Mouse (Mus musculus) midbrain, embryonic 14.5 days (tissue): Measurements from ENCODE around the gene Acot1. TPM values are rescaled to one million over a fixed set of nuclear protein-coding genes. Genes with fewer than 3 reads are reported as not detected.
"Not testable (repeated sequence)": the region's sequence is repeated elsewhere in the genome, so short reads cannot be mapped to it uniquely, and the experiment has no call there.

Experiments used
- ATAC-seq: fragments of 200-750 bp; cut with Nextera tagmentation; 2 replicates; pipeline ENCODE4 v1.8.0; 2017; ENCODE audit warnings: moderate number of reproducible peaks, moderate library complexity; ENCODE audit not compliant: low FRiP score, low TSS enrichment
- DNase-seq: peaks from one replicate; pipeline ENCODE4 v3.0.0-alpha.2; 2015
- H3K27ac ChIP-seq: fragments of 300-500 bp; sonication (generic); replicated peaks from 2 replicates; pipeline ENCODE4 v1.5.1; 2014; ENCODE audit warnings: mild to moderate bottlenecking, low read depth, low read length, moderate library complexity
- H3K27me3 ChIP-seq: fragments of 300-500 bp; sonication (generic); 2 replicates; pipeline ENCODE4 v1.6.1; 2014; ENCODE audit warnings: low read length, control low read depth, mixed read lengths; ENCODE audit not compliant: control insufficient read depth, insufficient read depth
- H3K36me3 ChIP-seq: fragments of 300-500 bp; sonication (generic); 2 replicates; pipeline ENCODE4 v1.6.1; 2014; ENCODE audit warnings: low read length, control low read depth; ENCODE audit not compliant: control insufficient read depth, insufficient read depth
- H3K4me1 ChIP-seq: fragments of 300-500 bp; sonication (generic); 2 replicates; pipeline ENCODE4 v1.6.1; 2014; ENCODE audit warnings: mild to moderate bottlenecking, antibody characterized with exemption, low read length, control low read depth; ENCODE audit not compliant: control insufficient read depth, insufficient read depth
- H3K4me2 ChIP-seq: fragments of 300-500 bp; sonication (generic); 2 replicates; pipeline ENCODE4 v1.6.1; 2014; ENCODE audit warnings: mild to moderate bottlenecking, low read length, moderate library complexity
- H3K4me3 ChIP-seq: fragments of 300-500 bp; sonication (generic); replicated peaks from 2 replicates; pipeline ENCODE4 v1.5.1; 2014; ENCODE audit warnings: low read depth, low read length
- H3K9ac ChIP-seq: fragments of 300-500 bp; sonication (generic); replicated peaks from 2 replicates; pipeline ENCODE4 v1.6.1; 2014; ENCODE audit warnings: mild to moderate bottlenecking, low read length, moderate library complexity
- H3K9me3 ChIP-seq: fragments of 300-500 bp; sonication (generic); 2 replicates; pipeline ENCODE4 v1.6.1; 2016; ENCODE audit warnings: low read length, control low read depth, mixed read lengths; ENCODE audit not compliant: control insufficient read depth
- WGBS: fragments of 180-500 bp; shearing (Covaris S2); extraction: QIAGEN DNeasy Blood & Tissue Kit; methylation state at CpG from one replicate; pipeline ENCODE4 v1.1.7; 2014; 5-methylcytosine and 5-hydroxymethylcytosine counted together
- polyA plus RNA-seq: library from polyadenylated mRNA; unstranded; fragments of >200 nt; fragmentation: Nextera tagmentation; extraction: Ambion mirVana; gene quantifications from 2 replicates; pipeline ENCODE4 v1.2.1, GENCODE M21; 2014

Acot1 gene
- polyA plus RNA-seq, 1 experiment from 2014 or later = 98.3 TPM

DNA sequence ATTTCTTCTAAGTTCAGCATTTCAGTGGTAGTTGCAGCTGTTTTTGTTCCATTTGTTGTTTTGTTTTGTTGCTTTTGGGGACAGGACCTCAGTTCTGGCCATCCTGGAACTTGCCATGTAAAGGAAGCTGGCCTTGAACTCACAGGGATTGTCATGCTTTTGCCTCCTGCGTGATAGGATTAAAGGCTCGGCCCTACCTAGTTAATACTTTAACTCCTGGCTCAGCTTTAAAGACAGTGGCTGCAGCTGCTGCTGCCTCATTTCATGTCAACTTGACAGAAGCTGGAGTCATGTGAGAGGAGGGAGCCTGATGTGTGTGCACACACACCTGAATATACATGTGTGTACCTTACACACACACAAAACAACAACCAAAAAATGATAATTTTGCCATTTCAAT is 34.8 kb downstream of the Acot1 start:
- no peaks in the 10 kb centered on the region for H3K4me1 ChIP-seq
- H3K36me3 ChIP-seq = no peaks in the 10 kb centered on the region
- ATAC-seq = no peak
- DNase-seq = no peak
- H3K9ac ChIP-seq = no peak overlapping the region
- no peak overlapping the region for H3K4me2 ChIP-seq
- no peaks in the 10 kb centered on the region for H3K9me3 ChIP-seq
- WGBS = 55% methylated on average over 2 of the region's 2 CpGs
- no peak overlapping the region for H3K27ac ChIP-seq
- no peak overlapping the region for H3K4me3 ChIP-seq
- H3K27me3 ChIP-seq = no peaks in the 10 kb centered on the region

DNA sequence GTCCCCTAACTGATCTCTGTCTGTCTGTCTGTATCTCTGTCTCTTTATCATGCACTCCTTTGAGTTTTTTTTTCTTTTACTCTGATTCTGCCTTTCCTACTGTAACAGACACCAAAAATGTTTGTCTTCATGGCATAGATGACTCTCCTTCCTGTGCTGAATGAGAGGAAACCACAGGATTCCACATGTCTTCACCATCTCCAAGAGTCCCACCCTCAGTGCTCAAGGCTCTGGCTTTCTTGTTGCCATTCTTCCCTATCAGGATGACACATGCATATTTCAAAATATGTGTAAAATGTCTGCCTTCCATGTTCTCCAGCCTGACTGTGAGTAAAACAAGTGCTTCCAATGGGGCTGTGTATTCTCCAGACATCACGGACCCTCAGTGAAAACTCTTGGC is 37.6 kb downstream of the Acot1 start:
- H3K27me3 ChIP-seq = no peaks in the 10 kb centered on the region
- H3K4me2 ChIP-seq = no peak overlapping the region
- DNase-seq (no peak), ATAC-seq (no peak)
- WGBS = 94% methylated on average over 1 of the region's 1 CpGs
- H3K36me3 ChIP-seq = no peaks in the 10 kb centered on the region
- no peak overlapping the region for H3K9ac ChIP-seq
- H3K4me1 ChIP-seq = no peaks in the 10 kb centered on the region
- H3K9me3 ChIP-seq = no peaks in the 10 kb centered on the region
- H3K27ac ChIP-seq = no peak overlapping the region
- H3K4me3 ChIP-seq = no peak overlapping the region

DNA sequence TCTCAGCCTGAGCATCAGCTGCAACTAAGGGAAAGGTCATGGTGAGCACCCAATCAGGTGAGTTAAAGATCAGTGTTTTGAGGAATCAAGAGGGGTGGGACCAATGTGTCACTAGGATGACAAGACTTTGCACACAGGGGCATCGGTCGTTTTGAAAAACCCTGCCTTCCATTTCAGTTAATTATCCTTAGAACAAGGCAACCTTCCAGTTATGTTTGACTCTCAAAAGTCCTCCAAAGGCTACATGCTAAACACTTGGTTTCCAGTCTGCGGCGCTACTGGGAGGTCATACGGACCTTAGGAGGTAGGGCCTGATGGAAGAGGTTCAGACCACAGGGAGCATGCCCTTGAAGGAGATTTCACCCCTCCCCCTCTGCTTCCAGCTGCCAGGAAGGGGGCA is 41.5 kb downstream of the Acot1 start:
- WGBS = 89% methylated on average over 5 of the region's 5 CpGs
- not testable (repeated sequence) for DNase-seq

DNA sequence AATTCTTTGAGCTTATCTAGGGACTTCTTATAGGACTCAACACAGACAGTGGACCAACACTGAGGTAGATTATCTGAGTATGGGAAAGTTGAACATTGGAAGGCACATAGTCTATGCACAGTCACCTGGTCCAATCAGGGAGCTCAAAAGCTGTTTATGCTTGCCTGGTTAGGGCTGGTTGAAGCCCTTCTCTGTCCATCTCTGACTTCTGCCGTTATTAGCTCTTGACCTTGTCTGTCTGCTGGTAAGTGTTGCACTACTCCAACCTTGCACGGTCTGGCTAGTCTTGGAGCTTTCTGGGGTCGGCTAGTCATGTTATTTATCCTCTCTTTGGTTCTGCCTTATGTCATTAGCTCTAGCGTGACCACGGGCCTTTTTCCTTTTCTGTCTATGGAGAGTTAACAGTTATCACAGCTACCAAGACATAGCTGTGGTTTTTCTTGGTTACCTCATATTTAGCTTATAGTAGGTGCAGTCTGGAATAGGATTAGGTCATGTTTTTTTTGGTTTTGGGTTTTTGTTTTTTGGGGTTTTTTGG is 42.7 kb downstream of the Acot1 start, which contains the start of gene Acot3:
Gene Acot3, plus strand, starts transcription at position 208 of the 538 bp plus-strand sequence.
- 72% methylated on average over 5 of the region's 5 CpGs for WGBS
- peak within 1 kb of the TSS; percentile 62 for H3K4me2 ChIP-seq

More for the DNA sequence above, 41.5 kb downstream of the Acot1 start:
- ATAC-seq, H3K4me2 ChIP-seq, H3K27ac ChIP-seq, H3K9me3 ChIP-seq, H3K4me1 ChIP-seq, H3K4me3 ChIP-seq, H3K27me3 ChIP-seq, H3K9ac ChIP-seq, H3K36me3 ChIP-seq: not testable (repeated sequence)

DNA sequence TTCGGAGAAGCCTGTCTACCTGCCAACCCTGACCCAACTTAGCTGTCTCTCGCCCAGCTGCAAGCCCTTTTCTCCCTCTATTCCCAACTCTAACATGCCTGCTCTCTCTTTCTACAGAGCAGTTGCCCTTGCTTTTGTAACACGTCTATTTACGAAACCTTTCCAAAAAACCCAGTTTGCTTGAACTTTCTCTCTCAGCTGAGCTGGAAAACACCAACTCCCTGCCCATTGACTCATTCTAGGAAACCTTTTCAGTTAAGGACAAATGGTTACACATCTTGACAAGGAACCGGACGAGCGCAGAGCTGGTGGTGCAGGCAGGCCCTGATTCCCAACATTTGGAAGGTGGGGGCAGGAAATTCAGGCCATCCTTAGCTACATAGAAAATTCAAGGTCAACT is 43.3 kb downstream of the Acot1 start:
- 89% methylated on average over 7 of the region's 7 CpGs for WGBS
- Histone ChIP-seq H3K4me2 (no peak overlapping the region), H3K4me3 (no peak overlapping the region), H3K9ac (no peak overlapping the region), H3K4me1 (0 out of 2 replicates have a peak, but pooled peaks cover 3% of the 10 kb centered on the region), H3K27me3 (peaks cover 4% of the 10 kb centered on the region), H3K36me3 (no peaks in the 10 kb centered on the region), H3K9me3 (no peaks in the 10 kb centered on the region), H3K27ac (no peak overlapping the region)
- DNase-seq (no peak), ATAC-seq (no peak)

More for the DNA sequence above, 42.7 kb downstream of the Acot1 start, which contains the start of gene Acot3:
- Histone ChIP-seq H3K4me3 (no peak within 1 kb of the TSS), H3K9ac (0 out of 2 replicates have a peak within 1 kb of the TSS, but pooled peaks have one; percentile 47), H3K36me3 (no peaks in the 10 kb centered on the region), H3K27me3 (peaks cover 4% of the 10 kb centered on the region), H3K4me1 (0 out of 2 replicates have a peak, but pooled peaks cover 3% of the 10 kb centered on the region), H3K9me3 (no peaks in the 10 kb centered on the region), H3K27ac (no peak within 1 kb of the TSS)
- DNase-seq (no peak), ATAC-seq (no peak)

DNA sequence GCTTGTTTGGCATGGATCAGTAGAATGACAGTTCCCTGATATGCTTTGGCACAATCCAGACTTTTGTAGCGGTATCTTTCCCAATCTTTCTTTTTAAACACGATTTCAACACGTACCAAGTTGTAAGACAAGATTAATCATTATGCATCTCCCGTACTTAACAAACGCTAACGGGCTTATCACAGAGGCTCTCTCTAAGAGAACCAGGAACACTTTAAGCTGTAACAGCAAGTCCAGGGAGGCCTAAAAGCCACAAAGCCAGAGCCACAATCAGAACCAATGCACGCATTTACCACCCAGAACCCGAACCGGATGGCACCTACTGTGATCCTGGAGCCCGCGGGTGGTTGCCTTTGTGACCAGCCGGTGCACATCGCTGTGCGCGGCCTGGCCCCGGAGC is 43.9 kb downstream of the Acot1 start:
- peak overlapping the region; percentile 40 for H3K4me3 ChIP-seq
- peak overlapping the region; percentile 47 for H3K9ac ChIP-seq
- WGBS = 6% methylated on average over 16 of the region's 16 CpGs
- DNase-seq (peak; percentile 53), ATAC-seq (no peak)
- H3K27ac ChIP-seq = no peak overlapping the region
- H3K9me3 ChIP-seq = no peaks in the 10 kb centered on the region
- H3K4me1 ChIP-seq = 0 out of 2 replicates have a peak, but pooled peaks cover 3% of the 10 kb centered on the region
- no peaks in the 10 kb centered on the region for H3K36me3 ChIP-seq
- H3K27me3 ChIP-seq = peaks cover 4% of the 10 kb centered on the region
- peak overlapping the region; percentile 62 for H3K4me2 ChIP-seq

DNA sequence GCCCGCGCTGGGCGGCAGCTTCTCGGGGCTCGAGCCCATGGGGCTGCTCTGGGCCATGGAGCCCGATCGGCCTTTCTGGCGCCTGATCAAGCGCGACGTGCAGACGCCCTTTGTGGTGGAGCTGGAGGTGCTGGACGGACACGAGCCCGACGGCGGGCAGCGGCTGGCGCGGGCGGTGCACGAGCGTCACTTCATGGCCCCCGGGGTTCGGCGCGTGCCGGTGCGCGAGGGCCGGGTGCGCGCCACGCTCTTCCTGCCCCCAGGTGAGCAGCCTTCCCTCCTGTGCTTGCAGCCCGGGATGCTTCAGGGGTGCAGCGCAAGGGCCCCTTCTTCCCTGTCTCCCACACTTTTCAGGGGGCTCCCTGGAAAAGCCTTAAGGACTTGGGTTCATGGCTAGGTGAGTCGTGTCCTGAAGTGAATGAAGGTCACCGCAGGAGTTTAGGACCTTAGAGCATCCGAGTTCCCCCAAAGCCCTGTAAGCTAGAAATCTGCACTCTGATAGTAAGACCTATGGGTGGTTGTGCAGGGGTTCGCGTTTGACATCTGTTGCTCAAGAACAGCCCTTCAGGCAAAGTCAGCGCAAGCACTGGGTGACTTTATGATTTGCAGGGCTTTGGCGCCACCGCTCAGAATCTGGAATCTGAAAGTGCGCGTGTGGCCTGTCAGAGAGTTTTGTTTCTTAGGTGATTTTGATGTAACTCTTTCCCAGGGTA is 44.5 kb downstream of the Acot1 start:
- H3K27ac ChIP-seq = no peak overlapping the region
- ATAC-seq (no peak), DNase-seq (peak; percentile 65)
- no peaks in the 10 kb centered on the region for H3K36me3 ChIP-seq
- WGBS = 2% methylated on average over 40 of the region's 46 CpGs
- H3K9me3 ChIP-seq = no peaks in the 10 kb centered on the region
- H3K27me3 ChIP-seq = peaks cover 4% of the 10 kb centered on the region
- H3K4me1 ChIP-seq = 0 out of 2 replicates have a peak, but pooled peaks cover 3% of the 10 kb centered on the region
- peak overlapping the region; percentile 40 for H3K4me3 ChIP-seq
- peak overlapping the region; percentile 62 for H3K4me2 ChIP-seq
- H3K9ac ChIP-seq = peak overlapping the region; percentile 47

DNA sequence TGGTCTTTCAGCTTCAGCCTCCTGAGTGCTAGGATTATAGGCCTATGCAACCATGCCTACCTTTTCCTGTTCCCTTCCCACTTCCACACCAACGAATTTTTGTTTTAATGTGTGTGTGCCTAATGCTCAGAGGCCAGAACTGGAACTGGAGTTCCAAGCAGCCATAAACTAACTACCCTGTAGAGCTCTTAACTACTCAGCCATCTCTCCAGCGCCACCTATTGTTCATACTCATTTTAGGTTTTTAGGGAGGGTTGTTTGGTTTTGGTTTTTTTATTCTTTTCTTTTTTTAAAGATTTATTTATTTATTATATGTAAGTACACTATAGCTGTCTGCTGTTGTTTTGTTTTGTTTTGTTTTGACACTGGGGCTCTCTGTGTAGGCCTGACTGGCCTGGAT is 51.7 kb downstream of the Acot1 start:
- DNase-seq = peak; percentile 19
- Histone ChIP-seq H3K4me3 (no peak overlapping the region), H3K9me3 (no peaks in the 10 kb centered on the region), H3K27ac (no peak overlapping the region), H3K9ac (no peak overlapping the region), H3K36me3 (no peaks in the 10 kb centered on the region), H3K4me2 (no peak overlapping the region), H3K4me1 (no peaks in the 10 kb centered on the region), H3K27me3 (no peaks in the 10 kb centered on the region)
- ATAC-seq = no peak
- WGBS = 42% methylated on average over 2 of the region's 2 CpGs

DNA sequence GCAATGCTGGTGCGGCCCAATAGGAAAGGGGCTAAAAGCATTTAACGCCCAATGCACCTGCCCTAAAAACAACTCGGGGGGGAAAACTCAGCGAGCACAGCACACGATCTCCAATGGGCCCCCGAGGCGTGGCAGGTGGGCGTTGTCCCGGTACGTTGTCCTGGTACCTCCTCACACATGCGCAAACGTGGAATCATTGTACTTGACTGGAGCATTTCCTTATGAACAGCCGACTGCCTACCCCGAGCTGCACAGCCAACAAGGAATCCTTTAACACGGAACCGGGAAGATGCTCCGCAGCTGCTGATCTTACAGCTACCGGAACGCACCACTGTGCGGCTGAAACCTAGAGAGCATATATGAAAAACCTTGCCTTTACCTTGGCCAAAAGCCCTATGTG is 53.0 kb downstream of the Acot1 start:
- Histone ChIP-seq H3K9ac (no peak overlapping the region), H3K27ac (no peak overlapping the region), H3K4me2 (no peak overlapping the region), H3K36me3 (no peaks in the 10 kb centered on the region), H3K9me3 (no peaks in the 10 kb centered on the region), H3K4me3 (no peak overlapping the region), H3K27me3 (no peaks in the 10 kb centered on the region), H3K4me1 (no peaks in the 10 kb centered on the region)
- ATAC-seq (no peak), DNase-seq (no peak)
- 94% methylated on average over 20 of the region's 20 CpGs for WGBS
